Mouse (Mus musculus) forebrain, embryonic 15.5 days (tissue): ENCODE measurements around the gene Cpb2. TPM values are rescaled to one million over a fixed set of nuclear protein-coding genes. Genes with fewer than 3 reads are reported as not detected.
A peak's percentile ranks its signal among the peaks of the same experiment; 100 is the strongest.

Experiments used
- ATAC-seq: fragments of 200-750 bp; cut with Nextera tagmentation; replicated peaks from 2 replicates; pipeline ENCODE4 v1.8.0; 2017; ENCODE audit warnings: mild to moderate bottlenecking, moderate TSS enrichment, moderate library complexity
- H3K27ac ChIP-seq: fragments of 300-500 bp; sonication (generic); replicated peaks from 2 replicates; pipeline ENCODE4 v1.5.1; 2015; ENCODE audit warnings: mild to moderate bottlenecking, inconsistent platforms
- H3K27me3 ChIP-seq: fragments of 300-500 bp; sonication (generic); 2 replicates; pipeline ENCODE4 v1.6.1; 2015; ENCODE audit warnings: inconsistent platforms
- H3K36me3 ChIP-seq: fragments of 300-500 bp; sonication (generic); 2 replicates; pipeline ENCODE4 v1.6.1; 2015; ENCODE audit warnings: mild to moderate bottlenecking, inconsistent platforms
- H3K4me1 ChIP-seq: fragments of 300-500 bp; sonication (generic); 2 replicates; pipeline ENCODE4 v1.6.1; 2015; ENCODE audit warnings: inconsistent platforms
- H3K4me2 ChIP-seq: fragments of 300-500 bp; sonication (generic); replicated peaks from 2 replicates; pipeline ENCODE4 v1.6.1; 2015; ENCODE audit warnings: mild to moderate bottlenecking, inconsistent platforms
- H3K4me3 ChIP-seq: fragments of 300-500 bp; sonication (generic); 2 replicates; pipeline ENCODE4 v1.5.1; 2015; ENCODE audit warnings: mild to moderate bottlenecking, inconsistent platforms
- H3K9ac ChIP-seq: fragments of 300-500 bp; sonication (generic); replicated peaks from 2 replicates; pipeline ENCODE4 v1.6.1; 2015; ENCODE audit warnings: mild to moderate bottlenecking, inconsistent platforms
- H3K9me3 ChIP-seq: fragments of 300-500 bp; sonication (generic); 2 replicates; pipeline ENCODE4 v1.6.1; 2016; ENCODE audit warnings: inconsistent platforms
- WGBS: fragments of 180-500 bp; shearing (Covaris S2); methylation state at CpG from one replicate; pipeline ENCODE4 v1.1.7; 2015; ENCODE audit warnings: mixed read lengths; 5-methylcytosine and 5-hydroxymethylcytosine counted together
- polyA plus RNA-seq: library from polyadenylated mRNA; unstranded; fragments of >200 nt; fragmentation: Nextera tagmentation; extraction: Ambion mirVana; gene quantifications from 2 replicates; pipeline ENCODE4 v1.2.1, GENCODE M21; 2015

Gene Cpb2
- polyA plus RNA-seq, 1 experiment from 2014 or later: not detected

DNA sequence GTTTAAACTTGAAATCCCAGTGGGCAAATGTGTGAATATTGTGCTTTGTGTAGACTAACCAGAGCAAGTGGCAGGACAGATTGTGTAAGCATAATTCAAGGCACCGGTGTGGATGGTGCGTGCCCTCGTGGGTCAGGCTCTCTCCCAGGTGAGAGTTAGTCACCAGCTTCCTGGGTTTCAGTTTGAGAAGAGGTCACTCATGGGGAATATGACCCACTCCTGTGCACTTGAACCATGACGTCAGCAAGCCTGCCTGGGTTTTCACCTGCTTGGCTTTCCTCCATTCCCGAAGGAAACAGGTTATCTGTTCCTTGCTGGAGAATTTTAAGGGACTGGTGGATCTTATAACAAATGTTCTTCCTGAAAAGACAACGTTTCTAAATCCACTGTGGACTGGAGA is 19.7 kb upstream of the Cpb2 start:
- Histone ChIP-seq H3K9ac (no peak overlapping the region), H3K9me3 (no peaks in the 10 kb centered on the region), H3K4me2 (no peak overlapping the region), H3K4me3 (no peak overlapping the region), H3K27ac (no peak overlapping the region), H3K27me3 (no peaks in the 10 kb centered on the region), H3K36me3 (no peaks in the 10 kb centered on the region), H3K4me1 (peaks cover 19% of the 10 kb centered on the region)
- ATAC-seq: no peak
- 85% methylated on average over 6 of the region's 6 CpGs for WGBS

DNA sequence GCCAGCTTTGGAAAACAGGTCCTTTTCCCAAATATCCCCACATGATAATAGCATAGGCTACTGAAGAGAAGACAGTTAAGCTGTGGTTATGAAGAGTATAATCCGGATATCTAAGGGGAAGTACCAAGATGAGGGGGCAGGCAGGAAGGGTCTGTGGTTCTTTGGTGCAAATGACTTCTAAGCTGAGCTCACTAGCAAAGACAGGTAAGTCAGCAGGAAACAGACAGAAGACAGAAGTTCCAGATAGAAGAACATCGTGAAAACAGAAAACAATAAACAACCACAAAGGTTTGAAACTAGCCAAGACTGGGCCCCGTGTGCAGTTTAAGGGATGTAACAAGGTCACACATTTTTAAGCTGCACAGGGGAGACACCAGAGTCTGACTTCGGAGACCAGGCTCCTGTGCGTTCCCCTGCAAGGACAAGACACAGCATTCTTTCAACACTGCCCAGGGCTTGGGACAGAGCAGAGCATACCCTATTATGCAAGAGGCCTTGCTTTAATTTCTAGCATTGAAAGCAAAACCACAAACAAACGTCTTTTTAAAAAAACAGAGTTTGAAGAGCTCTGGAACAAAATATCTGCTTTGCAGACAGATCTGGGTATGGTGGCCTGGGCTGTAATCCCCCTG is 14.5 kb upstream of the Cpb2 start:
- no peak for ATAC-seq
- Histone ChIP-seq H3K27me3 (no peaks in the 10 kb centered on the region), H3K27ac (no peak overlapping the region), H3K4me3 (no peak overlapping the region), H3K9me3 (no peaks in the 10 kb centered on the region), H3K9ac (no peak overlapping the region), H3K4me2 (no peak overlapping the region), H3K4me1 (peaks cover 12% of the 10 kb centered on the region), H3K36me3 (no peaks in the 10 kb centered on the region)
- WGBS: 84% methylated on average over 6 of the region's 6 CpGs

DNA sequence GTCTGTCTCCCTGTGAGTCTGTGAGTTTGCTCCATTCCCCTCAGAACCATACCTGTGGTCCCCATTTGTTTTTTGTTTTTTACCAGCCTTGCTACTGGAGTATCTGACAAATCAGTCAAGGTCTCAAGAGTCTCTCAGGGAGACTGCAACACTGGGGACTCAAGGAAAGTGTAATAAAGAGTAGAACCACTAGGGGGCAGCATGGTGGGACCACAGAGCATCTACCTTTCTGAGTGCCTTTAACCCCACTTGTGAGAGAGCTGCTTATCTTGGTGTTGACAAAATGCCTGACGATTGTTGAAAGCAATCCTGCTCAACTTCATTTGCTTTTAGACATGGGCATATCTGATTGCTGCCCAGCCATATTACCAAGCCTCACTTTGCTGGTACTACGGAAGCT is 12.3 kb upstream of the Cpb2 start:
- peak; percentile 45; the same call in 1 of the 2 replicates for ATAC-seq

DNA sequence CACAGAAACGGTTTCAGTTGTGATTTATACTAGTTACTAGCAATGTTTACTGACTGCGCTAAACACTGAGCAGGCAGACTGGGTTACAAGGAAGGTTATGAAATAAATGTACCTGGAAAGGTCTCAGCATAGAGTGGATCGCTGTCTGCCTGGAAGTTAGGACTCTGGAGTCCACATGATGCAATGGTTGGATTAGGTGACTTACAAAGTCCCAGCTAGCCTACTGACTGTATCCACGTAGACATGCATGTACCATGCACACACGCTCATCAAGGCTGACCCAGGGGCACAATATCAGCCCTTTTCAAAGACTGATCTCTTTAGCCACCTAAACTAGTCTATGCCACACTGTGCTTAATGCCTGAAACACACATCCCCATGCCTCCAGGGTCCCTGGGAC is 9.0 kb upstream of the Cpb2 start:
- Histone ChIP-seq H3K27me3 (no peaks in the 10 kb centered on the region), H3K36me3 (no peaks in the 10 kb centered on the region), H3K4me1 (peaks cover 38% of the 10 kb centered on the region), H3K4me3 (no peak overlapping the region), H3K9ac (no peak overlapping the region), H3K9me3 (no peaks in the 10 kb centered on the region), H3K4me2 (no peak overlapping the region), H3K27ac (no peak overlapping the region)
- ATAC-seq: no peak
- WGBS: 94% methylated on average over 5 of the region's 5 CpGs

More for the DNA sequence above, 12.3 kb upstream of the Cpb2 start:
- Histone ChIP-seq H3K4me2 (no peak overlapping the region), H3K36me3 (no peaks in the 10 kb centered on the region), H3K27me3 (no peaks in the 10 kb centered on the region), H3K4me3 (no peak overlapping the region), H3K4me1 (peaks cover 18% of the 10 kb centered on the region), H3K27ac (no peak overlapping the region), H3K9ac (no peak overlapping the region), H3K9me3 (no peaks in the 10 kb centered on the region)
- 62% methylated on average over 2 of the region's 2 CpGs for WGBS

DNA sequence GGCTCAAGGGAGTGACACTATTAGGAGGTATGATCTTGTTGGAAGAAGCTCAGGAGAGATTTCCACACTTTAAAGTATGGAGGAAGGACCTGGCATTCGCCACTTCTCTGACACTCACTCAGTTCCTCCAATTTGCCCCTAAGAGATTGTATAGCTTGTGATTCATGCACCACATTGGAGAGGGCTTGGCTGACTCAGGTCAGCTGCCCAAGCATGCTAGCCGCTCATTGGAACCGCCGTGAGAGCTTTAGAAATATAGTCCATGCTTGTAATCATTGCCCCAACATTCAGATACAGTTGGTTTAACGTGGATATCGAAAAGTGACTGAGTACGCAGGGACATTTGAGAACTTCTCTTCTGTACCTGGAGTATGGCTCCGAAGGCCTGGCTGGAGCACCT is 6.5 kb upstream of the Cpb2 start:
- peak overlapping the region; percentile 39 for H3K4me2 ChIP-seq
- WGBS: 16% methylated on average over 8 of the region's 8 CpGs
- H3K27ac ChIP-seq: peak overlapping the region; percentile 87
- no peaks in the 10 kb centered on the region for H3K36me3 ChIP-seq
- H3K9ac ChIP-seq: no peak overlapping the region
- no peaks in the 10 kb centered on the region for H3K9me3 ChIP-seq
- H3K4me3 ChIP-seq: 0 out of 2 replicates have a peak overlapping the region, but pooled peaks have one; percentile 4
- ATAC-seq: peak; percentile 51
- no peaks in the 10 kb centered on the region for H3K27me3 ChIP-seq
- H3K4me1 ChIP-seq: peaks cover 40% of the 10 kb centered on the region

DNA sequence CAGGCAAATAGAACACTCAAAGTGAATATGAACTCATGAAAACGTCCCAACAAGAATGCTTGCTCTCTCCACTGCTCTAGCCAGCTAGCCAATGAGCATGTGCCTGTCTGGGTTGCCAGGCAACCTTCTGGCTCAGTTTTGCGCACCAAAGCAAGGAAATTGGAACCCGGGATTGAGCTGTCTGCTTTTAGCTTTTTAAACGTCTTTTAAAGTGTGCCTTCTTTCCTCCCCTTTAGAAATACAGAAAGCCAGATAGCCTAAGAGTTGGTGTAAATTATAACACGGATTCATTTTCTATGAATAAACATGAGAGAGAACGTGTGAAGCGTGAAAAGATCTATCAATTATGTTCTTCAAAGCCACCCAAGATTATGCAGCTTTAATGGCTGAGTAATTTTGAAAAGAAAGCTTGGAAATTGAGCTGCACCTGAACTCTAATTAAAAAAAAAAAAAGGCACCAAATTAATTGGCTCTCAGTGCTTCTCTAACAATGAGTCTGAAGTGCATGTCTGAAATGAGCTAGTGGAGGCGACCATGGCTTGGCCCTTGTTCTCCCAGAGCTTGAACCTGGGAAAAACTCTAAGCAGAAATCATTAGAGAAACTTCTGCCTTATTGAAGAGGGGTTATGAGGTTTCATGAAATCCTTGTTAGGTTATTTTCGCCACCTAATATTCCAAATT is 6.0 kb upstream of the Cpb2 start:
- Histone ChIP-seq H3K9ac (no peak overlapping the region), H3K36me3 (no peaks in the 10 kb centered on the region), H3K9me3 (no peaks in the 10 kb centered on the region), H3K4me2 (peak overlapping the region; percentile 39), H3K27ac (peak overlapping the region; percentile 87), H3K27me3 (no peaks in the 10 kb centered on the region), H3K4me1 (peaks cover 40% of the 10 kb centered on the region), H3K4me3 (0 out of 2 replicates have a peak overlapping the region, but pooled peaks have one; percentile 4)
- ATAC-seq: peak; percentile 94
- 5% methylated on average over 9 of the region's 9 CpGs for WGBS

DNA sequence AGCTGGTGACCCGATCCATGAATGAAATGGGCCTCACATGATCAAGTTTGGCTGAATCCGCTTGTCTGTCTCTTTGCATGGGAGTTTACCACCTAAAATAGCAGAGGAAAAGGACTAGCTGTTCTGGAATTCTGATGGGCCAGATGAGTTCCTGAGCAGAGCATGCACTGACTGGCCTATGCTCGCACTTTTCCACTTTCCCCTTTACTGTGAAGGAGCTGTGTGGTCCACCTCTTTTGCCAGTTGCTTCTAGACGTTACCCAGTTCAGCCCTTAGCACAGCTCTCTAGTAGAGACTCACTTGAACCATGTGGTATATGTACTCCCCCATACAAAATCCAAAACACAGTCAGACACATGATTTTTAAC is 5.5 kb upstream of the Cpb2 start:
- no peak overlapping the region for H3K4me2 ChIP-seq
- WGBS: 15% methylated on average over 4 of the region's 4 CpGs
- H3K27ac ChIP-seq: peak overlapping the region; percentile 87
- peaks cover 40% of the 10 kb centered on the region for H3K4me1 ChIP-seq
- no peaks in the 10 kb centered on the region for H3K36me3 ChIP-seq
- no peak overlapping the region for H3K4me3 ChIP-seq
- no peaks in the 10 kb centered on the region for H3K9me3 ChIP-seq
- no peak overlapping the region for H3K9ac ChIP-seq
- ATAC-seq: peak; percentile 56
- H3K27me3 ChIP-seq: no peaks in the 10 kb centered on the region

DNA sequence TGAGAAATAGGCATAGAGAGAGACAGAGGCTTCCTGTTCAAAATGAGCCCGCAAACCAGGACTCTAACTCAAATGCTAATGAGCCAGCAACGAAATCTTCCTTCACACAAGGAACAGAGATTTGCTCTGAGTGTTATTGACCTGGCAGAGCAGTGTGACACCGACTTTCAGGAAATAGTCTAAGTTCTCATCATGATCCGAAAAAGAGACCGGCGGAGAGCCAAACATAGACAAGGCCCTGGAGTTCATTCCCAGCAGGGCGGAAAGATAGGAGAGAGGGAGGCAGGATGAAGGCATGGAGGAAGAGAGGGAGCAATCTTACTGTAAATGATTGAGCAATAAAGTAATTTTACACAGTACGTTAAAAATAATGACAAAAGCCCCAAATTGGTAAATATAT is 5.0 kb upstream of the Cpb2 start:
- Histone ChIP-seq H3K4me3 (no peak overlapping the region), H3K4me2 (no peak overlapping the region), H3K9ac (no peak overlapping the region), H3K27ac (peak overlapping the region; percentile 87), H3K4me1 (peaks cover 40% of the 10 kb centered on the region), H3K36me3 (no peaks in the 10 kb centered on the region), H3K27me3 (no peaks in the 10 kb centered on the region), H3K9me3 (no peaks in the 10 kb centered on the region)
- ATAC-seq: no peak
- WGBS: 31% methylated on average over 8 of the region's 8 CpGs

DNA sequence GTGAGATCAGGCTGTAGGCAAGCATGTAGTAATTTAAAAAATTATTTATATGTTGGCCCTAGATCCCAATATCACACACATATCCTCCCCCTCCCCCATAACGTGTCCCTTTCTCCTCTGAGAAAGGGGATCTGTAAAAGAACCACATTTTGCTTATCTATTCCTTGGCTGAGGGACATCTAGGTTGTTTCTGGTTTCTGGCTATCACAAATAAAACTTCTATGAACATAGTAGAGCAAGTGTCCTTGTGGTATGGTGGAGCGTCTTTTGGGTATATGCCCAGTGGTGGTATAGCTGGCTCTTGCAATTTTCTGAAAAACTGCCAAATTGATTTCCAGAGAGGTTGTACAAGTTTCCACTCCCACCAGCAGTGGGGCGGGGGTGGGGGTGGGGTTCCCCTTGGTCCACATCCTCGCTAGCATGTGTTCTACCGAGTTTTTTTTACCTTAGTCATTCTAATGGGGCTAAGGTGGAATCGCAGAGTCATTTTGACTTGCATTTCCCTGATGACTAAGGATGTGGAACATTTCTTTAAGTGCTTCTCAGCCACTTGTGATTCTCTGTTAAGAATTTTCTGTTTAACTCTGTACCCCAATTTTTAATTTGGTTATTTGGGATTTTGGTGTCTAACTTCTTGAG is 3.9 kb upstream of the Cpb2 start:
- Histone ChIP-seq H3K9ac (no peak overlapping the region), H3K27me3 (no peaks in the 10 kb centered on the region), H3K27ac (peak overlapping the region; percentile 87), H3K36me3 (no peaks in the 10 kb centered on the region), H3K4me3 (no peak overlapping the region), H3K9me3 (no peaks in the 10 kb centered on the region), H3K4me2 (no peak overlapping the region), H3K4me1 (peaks cover 40% of the 10 kb centered on the region)
- no peak for ATAC-seq
- 64% methylated on average over 6 of the region's 6 CpGs for whole genome bisulfite sequencing

DNA sequence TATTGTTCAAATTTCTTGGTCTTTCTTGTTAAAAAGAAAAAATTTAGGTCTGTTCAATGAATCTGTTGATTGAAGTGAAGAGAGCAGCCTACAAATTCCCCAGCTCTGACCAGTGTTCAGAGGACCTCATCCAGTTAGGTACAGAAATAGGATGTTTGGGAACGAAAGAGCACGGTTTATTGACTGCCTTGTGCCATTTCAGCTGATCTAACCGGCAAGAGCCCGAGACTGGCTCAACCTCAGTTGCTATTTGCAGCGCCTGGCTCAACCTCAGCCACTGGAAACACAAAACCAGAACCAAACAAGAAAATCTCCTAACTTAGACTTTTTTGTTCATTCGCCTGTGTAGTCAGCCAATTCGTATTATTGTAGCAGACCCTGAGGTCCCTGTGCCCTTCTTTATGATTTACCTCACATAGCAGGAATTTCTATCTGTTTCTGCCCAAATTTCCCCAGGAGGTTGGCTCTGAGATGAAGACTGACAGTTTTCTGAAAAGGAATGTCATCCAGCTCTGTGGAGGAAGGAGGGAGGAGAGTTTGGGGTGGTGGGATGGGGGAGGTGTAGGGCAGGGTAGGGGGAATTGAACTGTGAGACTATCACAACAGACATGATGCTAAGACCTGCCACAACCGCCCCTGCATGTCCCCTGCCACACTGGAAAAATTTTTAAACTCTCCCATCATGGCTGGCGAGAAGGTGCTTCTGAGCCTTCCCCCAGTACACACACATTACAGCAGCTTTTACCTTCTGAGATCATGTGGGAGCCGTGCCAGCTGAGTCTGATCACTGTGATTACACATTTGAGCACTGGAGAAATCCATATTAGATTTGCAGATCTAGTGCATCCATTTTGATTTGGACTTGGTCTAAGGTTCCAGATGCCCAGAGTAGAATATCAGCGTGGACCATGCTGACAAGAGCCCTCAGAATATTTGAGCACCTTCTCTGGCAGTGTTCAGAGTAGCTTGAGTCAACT is 4.2 kb downstream of the Cpb2 start:
- ATAC-seq: peak; percentile 63
- WGBS: 54% methylated on average over 11 of the region's 11 CpGs
- Histone ChIP-seq H3K36me3 (no peaks in the 10 kb centered on the region), H3K9me3 (no peaks in the 10 kb centered on the region), H3K4me2 (no peak overlapping the region), H3K9ac (no peak overlapping the region), H3K4me1 (peaks cover 7% of the 10 kb centered on the region), H3K27ac (peak overlapping the region; percentile 59), H3K27me3 (no peaks in the 10 kb centered on the region), H3K4me3 (no peak overlapping the region)

DNA sequence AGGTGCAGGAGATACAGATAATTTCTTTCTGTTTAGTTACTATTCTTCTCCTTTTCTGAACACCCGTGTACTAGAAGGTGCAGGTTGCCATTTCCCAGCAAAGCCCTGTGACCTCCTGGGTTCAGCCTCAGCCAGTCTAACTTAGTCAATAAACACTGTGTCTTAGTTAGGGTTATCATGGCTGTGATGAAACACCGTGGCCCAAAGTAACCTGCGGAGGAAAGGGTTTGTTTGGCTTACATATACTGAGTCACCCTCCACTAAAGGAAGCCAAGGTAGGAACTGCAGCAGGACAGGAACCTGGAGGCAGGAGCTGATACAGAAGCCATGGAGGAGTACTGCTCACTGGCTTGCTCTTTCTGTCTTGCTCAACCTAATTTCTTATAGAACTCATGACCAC is 8.3 kb downstream of the Cpb2 start:
- H3K4me1 ChIP-seq: peaks cover 7% of the 10 kb centered on the region
- no peaks in the 10 kb centered on the region for H3K36me3 ChIP-seq
- no peak overlapping the region for H3K4me3 ChIP-seq
- ATAC-seq: no peak
- no peak overlapping the region for H3K27ac ChIP-seq
- H3K27me3 ChIP-seq: no peaks in the 10 kb centered on the region
- WGBS: 94% methylated on average over 3 of the region's 3 CpGs
- H3K4me2 ChIP-seq: no peak overlapping the region
- H3K9ac ChIP-seq: no peak overlapping the region
- H3K9me3 ChIP-seq: no peaks in the 10 kb centered on the region
